Mouse (Mus musculus) midbrain, embryonic 10.5 days (tissue): ENCODE measurements around the gene Atp10a. TPM values are rescaled to one million over a fixed set of nuclear protein-coding genes. Genes with fewer than 3 reads are reported as not detected.

ENCODE experiments used
- DNase-seq: peaks from one replicate; pipeline ENCODE4 v3.0.0-alpha.2; 2017; ENCODE audit warnings: low spot score
- H3K27ac ChIP-seq: fragments of 300-500 bp; sonication (generic); replicated peaks from 2 replicates; pipeline ENCODE4 v1.5.1; 2016; ENCODE audit warnings: mild to moderate bottlenecking
- H3K27me3 ChIP-seq: fragments of 300-500 bp; sonication (generic); 2 replicates; pipeline ENCODE4 v1.6.1; 2016; ENCODE audit warnings: low read depth, mild to moderate bottlenecking; ENCODE audit not compliant: poor library complexity, severe bottlenecking
- H3K36me3 ChIP-seq: fragments of 300-500 bp; sonication (generic); 2 replicates; pipeline ENCODE4 v1.6.1; 2016; ENCODE audit warnings: mild to moderate bottlenecking, moderate library complexity
- H3K4me1 ChIP-seq: fragments of 300-500 bp; sonication (generic); 2 replicates; pipeline ENCODE4 v1.6.1; 2016
- H3K4me3 ChIP-seq: fragments of 300-500 bp; sonication (generic); 2 replicates; pipeline ENCODE4 v1.5.1; 2016; ENCODE audit warnings: mild to moderate bottlenecking, moderate library complexity
- H3K9me3 ChIP-seq: fragments of 300-500 bp; sonication (generic); replicated peaks from 2 replicates; pipeline ENCODE4 v1.6.1; 2016; ENCODE audit warnings: mild to moderate bottlenecking
- WGBS: fragments of 180-500 bp; shearing (Covaris S2); methylation state at CpG from one replicate; pipeline ENCODE4 v1.1.7; 2016; 5-methylcytosine and 5-hydroxymethylcytosine counted together
- polyA plus RNA-seq: library from polyadenylated mRNA; unstranded; fragments of >200 nt; fragmentation: Nextera tagmentation; extraction: Ambion mirVana; gene quantifications from 2 replicates; pipeline ENCODE4 v1.2.1, GENCODE M21; 2016

Gene Atp10a
- polyA plus RNA-seq, 1 experiment from 2014 or later = 1.7 TPM

DNA sequence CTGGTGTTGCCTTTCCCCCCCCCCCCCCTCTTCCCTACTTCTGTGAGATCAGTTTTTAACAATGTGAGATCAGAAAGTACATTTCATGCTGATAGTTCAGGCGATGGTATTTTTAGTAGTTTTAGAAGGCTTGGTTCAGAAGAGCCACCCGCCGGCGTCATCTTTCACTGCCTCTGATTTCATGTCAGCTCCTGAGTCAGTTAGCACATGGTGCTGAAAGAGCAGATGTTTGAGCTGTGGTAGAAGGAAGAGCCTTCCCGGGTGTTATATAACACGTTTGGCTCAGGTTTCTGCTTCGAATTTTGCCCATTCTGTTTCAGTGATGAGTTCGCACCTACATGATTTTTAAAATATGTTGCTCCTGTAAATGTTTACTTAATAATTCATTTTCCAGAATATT, 74.2 kb downstream of the Atp10a start:
- H3K36me3 ChIP-seq = no peaks in the 10 kb centered on the region
- no peak for DNase-seq
- 84% methylated on average over 8 of the region's 8 CpGs for WGBS
- H3K4me3 ChIP-seq = no peak overlapping the region
- H3K27me3 ChIP-seq = no peaks in the 10 kb centered on the region
- H3K27ac ChIP-seq = no peak overlapping the region
- no peaks in the 10 kb centered on the region for H3K9me3 ChIP-seq
- no peaks in the 10 kb centered on the region for H3K4me1 ChIP-seq

DNA sequence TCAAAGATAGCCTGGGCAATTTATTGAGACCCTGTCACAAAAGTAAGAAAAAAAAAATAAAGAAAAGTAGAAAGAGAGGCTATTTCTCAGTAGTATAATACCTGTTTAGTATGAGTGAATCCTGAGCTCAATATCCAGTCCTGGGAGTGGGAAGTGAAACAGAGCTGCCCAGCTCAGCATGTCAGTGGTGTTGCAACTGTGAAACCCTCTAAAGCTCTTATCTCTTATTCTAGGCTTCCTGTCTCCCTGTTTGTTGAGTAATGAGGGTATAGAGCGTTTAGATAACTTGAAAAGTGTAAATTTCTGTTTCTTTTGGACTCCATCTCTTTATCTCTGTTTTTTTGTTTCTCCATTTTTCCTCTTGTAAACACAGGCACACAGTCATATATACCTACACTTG, 74.9 kb downstream of the Atp10a start:
- 91% methylated on average over 1 of the region's 1 CpGs for WGBS
- H3K27ac ChIP-seq = no peak overlapping the region
- DNase-seq = no peak

DNA sequence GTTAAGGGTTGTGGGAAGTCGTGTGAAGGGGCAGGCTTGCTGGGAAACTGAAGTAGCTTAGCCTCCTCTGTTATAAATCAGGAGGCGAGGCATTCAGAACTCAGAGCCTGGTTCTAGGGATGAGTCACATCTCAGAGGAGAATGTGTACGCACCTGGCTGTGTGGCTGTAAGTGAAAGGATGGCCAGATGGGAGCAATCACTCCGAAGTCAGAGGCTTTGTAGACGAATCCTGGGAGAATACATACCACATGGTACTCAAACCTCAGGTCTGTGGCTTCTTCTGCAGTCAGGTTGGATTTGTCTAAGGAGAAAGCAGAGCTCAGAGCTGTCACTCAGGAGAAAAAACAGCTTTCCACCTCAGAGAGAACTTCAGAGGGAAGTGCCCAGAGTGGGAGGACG, 76.4 kb downstream of the Atp10a start:
- H3K36me3 ChIP-seq = no peaks in the 10 kb centered on the region
- no peaks in the 10 kb centered on the region for H3K4me1 ChIP-seq
- H3K9me3 ChIP-seq = no peaks in the 10 kb centered on the region
- whole genome bisulfite sequencing = 80% methylated on average over 6 of the region's 6 CpGs
- no peak overlapping the region for H3K27ac ChIP-seq
- no peaks in the 10 kb centered on the region for H3K27me3 ChIP-seq
- DNase-seq = no peak
- H3K4me3 ChIP-seq = no peak overlapping the region

More for the DNA sequence above, 74.9 kb downstream of the Atp10a start:
- Histone ChIP-seq H3K4me1 (no peaks in the 10 kb centered on the region), H3K9me3 (no peaks in the 10 kb centered on the region), H3K36me3 (no peaks in the 10 kb centered on the region), H3K4me3 (no peak overlapping the region), H3K27me3 (no peaks in the 10 kb centered on the region)

DNA sequence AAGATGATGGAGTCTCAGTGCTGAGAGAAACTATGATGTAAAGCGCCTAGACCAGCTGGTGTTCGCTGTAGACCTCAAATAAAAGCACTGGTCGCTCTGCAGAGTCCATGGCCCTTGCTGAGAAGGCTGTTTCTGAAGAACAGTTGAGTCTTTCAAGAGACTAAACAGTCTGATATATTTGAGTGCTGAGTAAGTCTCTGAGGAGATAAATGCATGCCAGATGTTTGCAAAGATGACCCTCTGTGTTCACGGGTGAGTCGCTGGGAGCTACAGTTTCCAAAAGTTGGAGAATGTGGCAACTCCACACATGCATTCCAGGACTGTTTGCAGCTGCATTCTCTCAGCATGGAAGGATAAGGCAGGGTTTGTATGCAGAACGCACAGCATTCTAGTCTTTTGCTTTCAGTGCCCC, 77.5 kb downstream of the Atp10a start:
- H3K9me3 ChIP-seq = no peaks in the 10 kb centered on the region
- WGBS = 73% methylated on average over 6 of the region's 6 CpGs
- H3K4me3 ChIP-seq = no peak overlapping the region
- no peak for DNase-seq
- no peaks in the 10 kb centered on the region for H3K4me1 ChIP-seq
- no peaks in the 10 kb centered on the region for H3K27me3 ChIP-seq
- no peaks in the 10 kb centered on the region for H3K36me3 ChIP-seq
- H3K27ac ChIP-seq = no peak overlapping the region

DNA sequence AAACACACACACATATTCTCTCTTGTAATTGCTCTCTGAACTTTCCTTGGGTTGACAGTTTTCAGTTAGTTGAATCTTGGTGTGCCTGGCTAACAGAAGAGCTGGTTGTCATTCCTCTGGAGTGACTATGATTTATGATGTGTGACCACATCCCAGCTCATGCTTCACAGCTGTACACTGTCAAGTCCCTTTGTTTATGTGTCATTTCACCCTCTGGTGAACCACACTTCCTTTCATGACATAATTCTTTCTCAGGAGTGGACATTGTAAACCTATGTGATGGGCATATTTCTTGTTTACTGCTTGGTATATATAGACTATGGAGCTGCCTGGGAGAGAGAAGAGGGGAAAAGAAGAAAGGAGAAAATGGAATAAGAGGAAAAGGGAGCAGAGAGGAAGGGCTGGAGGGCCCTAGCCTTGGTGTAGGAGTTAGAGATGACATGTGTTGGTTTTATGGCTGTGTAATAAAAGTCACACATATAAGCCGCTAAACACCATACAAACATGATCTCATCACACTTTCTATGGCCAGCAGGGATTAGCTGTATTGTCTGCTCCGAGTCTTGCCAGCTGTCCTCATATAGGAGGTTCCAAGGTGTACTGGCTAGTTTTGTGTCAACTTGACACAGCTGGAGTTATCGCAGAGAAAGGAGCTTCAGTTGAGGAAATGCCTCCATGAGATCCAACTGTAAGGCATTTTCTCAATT, 81.0 kb downstream of the Atp10a start:
- Histone ChIP-seq H3K36me3 (no peaks in the 10 kb centered on the region), H3K4me1 (no peaks in the 10 kb centered on the region)
- 97% methylated on average over 3 of the region's 3 CpGs for WGBS

DNA sequence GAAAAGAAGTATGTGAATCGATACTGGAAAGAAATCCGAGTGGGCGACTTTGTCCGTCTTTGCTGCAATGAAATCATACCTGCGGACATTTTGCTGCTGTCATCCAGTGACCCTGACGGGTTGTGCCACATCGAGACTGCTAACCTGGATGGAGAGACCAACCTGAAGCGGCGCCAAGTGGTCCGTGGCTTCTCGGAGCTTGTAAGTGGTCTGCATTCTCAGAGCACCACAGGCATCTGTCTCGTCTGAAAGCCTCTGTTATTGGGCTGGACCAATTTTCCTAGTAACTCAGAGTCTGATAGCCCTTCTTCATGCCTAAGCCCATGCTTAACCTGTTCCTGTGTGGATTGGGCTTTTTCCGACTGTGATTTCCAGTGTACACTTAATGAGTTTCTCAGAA, 84.2 kb downstream of the Atp10a start:
- WGBS = 91% methylated on average over 13 of the region's 13 CpGs
- no peak overlapping the region for H3K4me3 ChIP-seq

More for the DNA sequence above, 81.0 kb downstream of the Atp10a start:
- H3K27ac ChIP-seq = no peak overlapping the region
- H3K9me3 ChIP-seq = no peaks in the 10 kb centered on the region
- H3K4me3 ChIP-seq = no peak overlapping the region
- no peak for DNase-seq
- H3K27me3 ChIP-seq = no peaks in the 10 kb centered on the region

DNA sequence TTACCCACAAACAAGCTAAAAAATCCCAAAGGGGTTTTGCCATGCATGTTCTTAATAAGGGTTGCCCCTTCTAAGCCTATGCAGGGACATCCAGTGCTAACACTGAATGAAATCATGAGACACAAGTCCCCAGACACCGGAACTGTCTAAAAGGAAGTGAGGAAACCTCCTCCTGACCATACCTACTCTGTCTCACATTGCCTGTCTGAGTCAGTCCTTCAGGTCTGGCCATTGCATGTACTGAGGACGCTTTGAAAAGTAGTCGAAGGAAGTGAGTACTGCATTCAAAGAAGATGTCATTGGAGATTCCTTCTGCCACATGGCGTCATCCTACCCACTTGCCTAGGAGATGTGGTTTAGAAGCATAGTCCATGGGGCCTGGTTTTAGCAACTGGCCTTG, 84.9 kb downstream of the Atp10a start:
- DNase-seq = no peak
- 90% methylated on average over 4 of the region's 4 CpGs for WGBS
- H3K4me3 ChIP-seq = no peak overlapping the region
- H3K9me3 ChIP-seq = no peaks in the 10 kb centered on the region
- H3K36me3 ChIP-seq = no peaks in the 10 kb centered on the region
- no peaks in the 10 kb centered on the region for H3K4me1 ChIP-seq
- H3K27me3 ChIP-seq = no peaks in the 10 kb centered on the region
- H3K27ac ChIP-seq = no peak overlapping the region

More for the DNA sequence above, 84.2 kb downstream of the Atp10a start:
- H3K27ac ChIP-seq = no peak overlapping the region
- H3K9me3 ChIP-seq = no peaks in the 10 kb centered on the region
- H3K4me1 ChIP-seq = no peaks in the 10 kb centered on the region
- no peaks in the 10 kb centered on the region for H3K36me3 ChIP-seq
- DNase-seq = no peak
- H3K27me3 ChIP-seq = no peaks in the 10 kb centered on the region

DNA sequence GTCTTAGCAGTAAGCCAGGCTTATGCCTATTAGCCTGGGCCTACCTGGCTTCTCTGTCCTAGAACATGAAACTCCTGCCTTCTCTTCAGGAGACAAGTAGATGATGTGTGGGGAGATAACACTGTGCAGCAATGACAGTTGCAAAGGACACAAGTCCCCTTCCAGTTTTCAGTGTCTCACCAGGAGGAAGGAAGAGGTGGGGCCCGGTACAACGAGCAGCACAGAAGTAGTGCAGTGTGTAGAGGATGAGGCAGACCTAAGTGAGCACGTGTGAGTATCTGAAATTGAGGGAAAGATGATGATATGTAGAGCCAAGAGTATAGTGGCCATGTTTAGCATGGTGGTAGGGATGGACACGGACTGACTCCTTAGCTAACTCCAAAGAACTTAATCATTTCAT, 86.0 kb downstream of the Atp10a start:
- WGBS = 85% methylated on average over 4 of the region's 4 CpGs
- H3K4me1 ChIP-seq = no peaks in the 10 kb centered on the region
- no peaks in the 10 kb centered on the region for H3K9me3 ChIP-seq
- H3K36me3 ChIP-seq = no peaks in the 10 kb centered on the region
- no peak overlapping the region for H3K4me3 ChIP-seq
- H3K27ac ChIP-seq = no peak overlapping the region
- H3K27me3 ChIP-seq = no peaks in the 10 kb centered on the region
- no peak for DNase-seq

DNA sequence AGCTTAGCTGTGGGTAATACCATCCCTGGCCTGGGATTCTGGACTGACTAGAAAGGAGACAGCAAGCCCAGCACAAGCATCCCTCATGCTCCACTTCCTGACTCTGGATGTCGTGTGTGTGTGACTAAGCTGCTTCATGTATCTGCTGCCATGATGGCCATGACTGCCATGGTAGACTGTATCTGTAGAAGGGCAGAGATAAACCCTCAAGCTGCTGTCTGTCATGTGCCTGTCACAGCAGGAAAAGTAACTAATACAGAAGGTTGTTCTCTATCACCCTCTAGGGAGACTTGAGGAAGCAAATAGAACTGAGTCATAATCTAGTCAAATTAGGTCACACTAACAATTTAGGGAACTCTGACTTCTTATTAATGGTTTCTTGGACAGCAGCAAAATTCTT, 86.7 kb downstream of the Atp10a start:
- no peaks in the 10 kb centered on the region for H3K9me3 ChIP-seq
- no peak for DNase-seq
- WGBS = 52% methylated on average over 1 of the region's 1 CpGs
- H3K4me3 ChIP-seq = no peak overlapping the region
- no peaks in the 10 kb centered on the region for H3K27me3 ChIP-seq
- no peaks in the 10 kb centered on the region for H3K36me3 ChIP-seq
- H3K27ac ChIP-seq = no peak overlapping the region
- H3K4me1 ChIP-seq = no peaks in the 10 kb centered on the region

DNA sequence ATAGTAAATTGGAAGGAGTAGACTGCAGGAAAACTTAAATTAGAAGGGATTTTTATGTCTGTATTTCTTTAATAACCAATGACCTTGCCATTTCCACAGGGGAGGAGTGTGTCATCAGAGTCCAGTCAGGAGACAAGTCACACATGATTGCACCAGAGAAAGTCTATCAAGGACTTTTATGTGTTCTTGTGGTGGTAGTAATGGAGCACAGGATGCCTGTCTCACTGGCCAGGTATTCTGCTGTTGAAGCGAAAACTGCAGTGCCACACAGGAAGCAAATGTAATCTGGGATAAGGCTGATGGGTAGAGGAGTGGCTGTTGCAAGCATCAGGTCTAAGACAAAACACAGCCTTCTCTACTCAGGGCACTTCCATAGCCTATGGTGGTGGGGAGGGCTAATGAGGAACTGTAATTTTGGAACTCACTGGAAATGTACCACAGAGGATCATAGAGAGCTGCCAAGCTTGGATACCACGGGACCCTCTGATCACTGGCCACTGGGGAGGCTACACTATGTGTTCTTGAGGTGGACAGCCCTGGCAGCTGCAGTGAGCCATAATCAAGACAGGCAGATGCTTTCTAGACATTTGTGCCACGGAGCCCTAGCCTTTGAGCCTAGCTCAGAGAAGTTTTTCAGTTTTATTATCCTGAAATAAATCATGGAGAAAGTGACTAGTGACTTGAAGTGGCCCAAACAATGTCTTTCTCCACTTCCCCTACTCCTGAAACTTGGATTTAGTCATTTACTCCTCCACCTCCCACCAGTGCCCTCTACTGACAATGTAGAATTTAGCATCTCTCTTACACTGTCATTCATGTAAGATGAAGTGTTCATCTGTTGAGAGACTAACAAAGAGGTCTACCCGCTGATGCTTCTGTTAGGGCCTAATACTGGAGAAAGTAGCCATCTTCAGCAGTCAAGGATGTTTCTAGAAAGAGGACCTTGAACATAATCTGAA, 87.7 kb downstream of the Atp10a start:
- Histone ChIP-seq H3K9me3 (no peaks in the 10 kb centered on the region), H3K4me3 (no peak overlapping the region), H3K36me3 (no peaks in the 10 kb centered on the region), H3K4me1 (no peaks in the 10 kb centered on the region), H3K27me3 (no peaks in the 10 kb centered on the region), H3K27ac (no peak overlapping the region)
- 85% methylated on average over 4 of the region's 4 CpGs for WGBS
- DNase-seq = no peak

DNA sequence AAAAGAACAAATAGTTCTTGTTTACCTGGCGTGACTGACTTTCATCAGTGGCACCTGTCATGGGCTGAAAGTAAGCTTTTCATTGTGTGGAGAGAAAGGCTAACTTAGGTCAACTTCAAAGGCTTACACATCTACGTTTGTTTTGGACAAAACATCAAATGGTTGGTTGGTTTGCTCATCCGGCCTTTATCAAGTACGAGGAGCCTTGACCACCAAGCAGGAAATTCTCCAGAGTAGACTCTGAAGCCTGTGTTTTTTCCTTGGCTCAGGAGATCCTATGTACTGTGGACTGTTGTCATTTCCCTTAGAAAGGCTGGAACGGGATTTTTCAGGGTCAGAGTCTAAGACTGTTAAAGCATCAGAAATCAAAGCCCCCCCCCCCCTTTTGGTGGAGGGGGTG, 90.9 kb downstream of the Atp10a start:
- no peaks in the 10 kb centered on the region for H3K36me3 ChIP-seq
- no peak overlapping the region for H3K27ac ChIP-seq
- WGBS = 71% methylated on average over 5 of the region's 5 CpGs

DNA sequence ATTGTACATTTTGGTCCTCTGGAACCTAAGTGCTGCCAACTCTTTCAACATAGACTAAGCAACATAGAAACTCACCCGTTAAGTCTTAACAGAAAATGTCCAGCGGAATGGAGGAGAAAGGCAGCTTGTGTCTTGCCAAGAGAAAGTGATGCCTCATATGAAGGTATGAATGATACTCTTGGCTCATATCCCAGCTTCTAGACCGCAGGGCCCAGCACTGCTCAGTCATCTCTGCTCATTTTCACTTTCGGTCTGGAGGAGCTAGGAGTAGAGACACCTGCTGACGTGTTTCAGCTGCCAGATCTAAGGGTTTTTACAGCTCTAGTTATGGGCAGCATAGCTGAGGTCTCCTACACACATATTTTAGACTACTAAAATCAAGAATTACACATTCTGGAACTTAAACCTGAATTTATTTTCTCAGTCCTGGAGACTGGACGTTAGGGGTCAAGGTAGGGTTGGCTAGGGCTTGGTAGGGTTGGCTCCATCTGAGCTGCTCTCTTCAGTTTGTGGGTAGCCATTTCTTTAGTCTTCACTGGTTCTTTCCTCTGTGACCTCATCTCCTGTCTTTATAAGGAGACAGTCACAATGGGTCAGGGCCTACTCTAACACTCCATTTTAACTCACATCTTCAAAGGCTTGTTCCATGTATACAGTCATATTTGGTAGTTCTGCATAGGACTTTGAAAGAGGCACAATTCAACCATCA, 94.1 kb downstream of the Atp10a start:
- no peaks in the 10 kb centered on the region for H3K36me3 ChIP-seq
- no peaks in the 10 kb centered on the region for H3K27me3 ChIP-seq
- no peaks in the 10 kb centered on the region for H3K4me1 ChIP-seq
- no peaks in the 10 kb centered on the region for H3K9me3 ChIP-seq
- 94% methylated on average over 6 of the region's 6 CpGs for WGBS
- no peak for DNase-seq
- H3K27ac ChIP-seq = no peak overlapping the region
- no peak overlapping the region for H3K4me3 ChIP-seq

More for the DNA sequence above, 90.9 kb downstream of the Atp10a start:
- no peaks in the 10 kb centered on the region for H3K9me3 ChIP-seq
- no peak overlapping the region for H3K4me3 ChIP-seq
- H3K4me1 ChIP-seq = no peaks in the 10 kb centered on the region
- no peak for DNase-seq
- H3K27me3 ChIP-seq = no peaks in the 10 kb centered on the region
